Mouse (Mus musculus) myocyte (in vitro differentiated cells): ENCODE results near the gene Olfr56.
"Not testable (repeated sequence)": the region's sequence is repeated elsewhere in the genome, so short reads cannot be mapped to it uniquely, and the experiment has no call there.

ENCODE experiments used
- CEBPB ChIP-seq: IDR thresholded peaks from 2 replicates; pipeline ENCODE4 v1.6.1; 2011; ENCODE audit warnings: mild to moderate bottlenecking, moderate library complexity; ENCODE audit not compliant: poor library complexity, insufficient read depth, severe bottlenecking
- MAX ChIP-seq: IDR thresholded peaks from one replicate; pipeline ENCODE4 v1.6.1; 2011; ENCODE audit warnings: low read depth, mild to moderate bottlenecking, control low read depth
- POLR2A ChIP-seq: IDR thresholded peaks from one replicate; pipeline ENCODE4 v1.6.1; 2011; ENCODE audit warnings: low read depth, mild to moderate bottlenecking, control low read depth, moderate library complexity; ENCODE audit not compliant: insufficient read length
- POLR2AphosphoS2 ChIP-seq: IDR thresholded peaks from one replicate; pipeline ENCODE4 v1.6.1; 2011; ENCODE audit warnings: low read depth, control low read depth; ENCODE audit not compliant: insufficient read length
- REST ChIP-seq: IDR thresholded peaks from one replicate; pipeline ENCODE4 v1.6.1; 2011; ENCODE audit warnings: mild to moderate bottlenecking, control low read depth, moderate library complexity; ENCODE audit not compliant: insufficient read depth, insufficient read length
- TCF12 ChIP-seq: IDR thresholded peaks from one replicate; pipeline ENCODE4 v1.6.1; 2011; ENCODE audit warnings: mild to moderate bottlenecking, control low read depth; ENCODE audit not compliant: poor library complexity, insufficient read depth, severe bottlenecking

- not testable (repeated sequence) for TF ChIP-seq POLR2A, MAX, CEBPB, REST, TCF12, POLR2AphosphoS2
Measured at GRCm38 (mm10) chr11:49050064-49050463, 71.4 kb downstream of the Olfr56 start.
